Mouse (Mus musculus) G1E (cell line): Measurements from ENCODE around the gene Tmcc1. TPM values are rescaled to one million over a fixed set of nuclear protein-coding genes. Genes with fewer than 3 reads are reported as not detected.

Experiments used
- ATAC-seq: 2 replicates; pipeline ENCODE4 v1.8.0; 2016; ENCODE audit warnings: mild to moderate bottlenecking; ENCODE audit not compliant: insufficient number of reproducible peaks, poor library complexity, low FRiP score, severe bottlenecking; ENCODE audit errors: extremely low read depth
- DNase-seq: peaks from one replicate; pipeline ENCODE4 v3.0.0; 2012; ENCODE audit warnings: low spot score
- H3K27me3 ChIP-seq: 2 replicates; pipeline ENCODE4 v1.6.1; 2012; ENCODE audit warnings: mild to moderate bottlenecking, low read length, inconsistent platforms; ENCODE audit not compliant: insufficient read depth
- H3K36me3 ChIP-seq: replicated peaks from 2 replicates; pipeline ENCODE3; 2012; ENCODE audit warnings: mild to moderate bottlenecking, inconsistent platforms
- H3K4me1 ChIP-seq: 2 replicates; pipeline ENCODE4 v1.6.1; 2012; ENCODE audit warnings: low read depth, low read length, inconsistent platforms, mixed read lengths; ENCODE audit not compliant: insufficient read depth
- H3K4me3 ChIP-seq: 2 replicates; pipeline ENCODE4 v1.5.1; 2012; ENCODE audit warnings: low read depth, mild to moderate bottlenecking, inconsistent platforms, low read length, moderate library complexity, mixed read lengths
- H3K9me3 ChIP-seq: replicated peaks from 2 replicates; pipeline ENCODE4 v1.6.1; 2012; ENCODE audit warnings: inconsistent platforms
- CTCF ChIP-seq: IDR thresholded peaks from 2 replicates; pipeline ENCODE4 v1.5.1; 2012; ENCODE audit warnings: low read depth, low read length, inconsistent platforms, mixed read lengths
- GATA1 ChIP-seq: IDR thresholded peaks from 2 replicates; pipeline ENCODE4 v1.6.1; 2012; ENCODE audit warnings: borderline replicate concordance, low read length, inconsistent platforms, mixed read lengths
- GATA2 ChIP-seq: IDR thresholded peaks from 2 replicates; pipeline ENCODE4 v1.6.1; 2012; ENCODE audit warnings: low read depth, low read length, inconsistent platforms, borderline replicate concordance
- POLR2AphosphoS5 ChIP-seq: IDR thresholded peaks from 2 replicates; pipeline ENCODE4 v1.6.1; 2012; ENCODE audit warnings: low read depth, low read length, inconsistent platforms; ENCODE audit not compliant: insufficient replicate concordance
- TAL1 ChIP-seq: conservative IDR thresholded peaks from 2 replicates; pipeline ENCODE4 v1.6.1; 2012; ENCODE audit warnings: low read depth, low read length, inconsistent platforms, mixed read lengths
- polyA plus RNA-seq: library from polyadenylated mRNA; stranded (reverse); fragments of >175 nt; gene quantifications from 2 replicates; pipeline ENCODE4 v1.2.3, GENCODE M21; 2012
- total RNA-seq, 2 experiments: library from RNA; stranded (forward) in 1 of 2; stranded (reverse) in 1 of 2; fragments of 200-1000 nt in 1 of 2; fragments of >200 nt in 1 of 2; fragmentation: Nextera tagmentation in 1 of 2; gene quantifications; 2 replicates each; pipeline ENCODE4 v1.2.3; 2014 to 2017

Gene Tmcc1
- total and polyA plus RNA-seq, 3 experiments = 0.86 to 18.6 (median 12.1) TPM

DNA sequence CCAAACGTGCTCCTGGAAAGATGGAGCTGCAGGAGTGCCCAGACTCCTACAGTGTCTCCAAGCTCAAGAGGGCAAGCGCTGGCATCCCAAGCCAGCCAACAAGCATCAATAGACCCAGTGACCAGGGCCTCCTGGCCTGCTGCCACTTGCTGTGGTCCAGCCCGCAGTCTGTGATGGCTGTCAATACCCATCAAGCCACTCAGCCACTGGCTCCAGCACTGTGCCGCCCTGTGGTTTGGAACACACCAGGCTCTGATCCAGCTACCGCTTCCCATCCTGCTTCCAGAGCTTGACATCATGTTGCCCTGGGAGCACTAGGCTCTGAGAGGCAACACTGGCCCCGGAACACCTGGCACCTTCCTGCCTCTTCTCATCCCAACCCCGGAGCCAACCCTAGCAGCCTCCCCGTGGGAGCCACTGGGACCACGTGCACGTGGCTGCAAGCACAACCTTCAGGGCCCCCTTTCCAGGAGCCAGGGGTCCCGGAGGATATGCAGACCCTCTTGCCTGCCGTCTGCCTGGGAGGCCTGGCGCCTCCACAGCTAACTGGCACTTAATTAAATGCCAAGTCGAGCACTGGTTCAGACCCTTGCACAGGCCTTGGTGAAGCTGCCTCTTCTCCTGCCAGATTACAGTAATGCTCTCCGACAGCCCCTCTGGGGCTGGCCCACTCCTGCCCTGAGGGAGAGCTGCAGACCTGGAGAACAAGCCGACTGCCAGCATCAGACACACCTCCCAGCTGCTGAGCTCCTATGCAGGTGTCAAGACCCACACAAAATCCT lies 219.2 kb downstream of the Tmcc1 start:
- DNase-seq (no peak), ATAC-seq (no peak)
- Histone ChIP-seq H3K27me3 (no peaks in the 10 kb centered on the region; the same call in 1 of the 2 replicates), H3K9me3 (no peaks in the 10 kb centered on the region), H3K4me3 (no peak overlapping the region), H3K36me3 (no peaks in the 10 kb centered on the region), H3K4me1 (no peaks in the 10 kb centered on the region)
- TF ChIP-seq GATA2 (no peak), POLR2AphosphoS5 (no peak), TAL1 (no peak), CTCF (no peak), GATA1 (no peak)

DNA sequence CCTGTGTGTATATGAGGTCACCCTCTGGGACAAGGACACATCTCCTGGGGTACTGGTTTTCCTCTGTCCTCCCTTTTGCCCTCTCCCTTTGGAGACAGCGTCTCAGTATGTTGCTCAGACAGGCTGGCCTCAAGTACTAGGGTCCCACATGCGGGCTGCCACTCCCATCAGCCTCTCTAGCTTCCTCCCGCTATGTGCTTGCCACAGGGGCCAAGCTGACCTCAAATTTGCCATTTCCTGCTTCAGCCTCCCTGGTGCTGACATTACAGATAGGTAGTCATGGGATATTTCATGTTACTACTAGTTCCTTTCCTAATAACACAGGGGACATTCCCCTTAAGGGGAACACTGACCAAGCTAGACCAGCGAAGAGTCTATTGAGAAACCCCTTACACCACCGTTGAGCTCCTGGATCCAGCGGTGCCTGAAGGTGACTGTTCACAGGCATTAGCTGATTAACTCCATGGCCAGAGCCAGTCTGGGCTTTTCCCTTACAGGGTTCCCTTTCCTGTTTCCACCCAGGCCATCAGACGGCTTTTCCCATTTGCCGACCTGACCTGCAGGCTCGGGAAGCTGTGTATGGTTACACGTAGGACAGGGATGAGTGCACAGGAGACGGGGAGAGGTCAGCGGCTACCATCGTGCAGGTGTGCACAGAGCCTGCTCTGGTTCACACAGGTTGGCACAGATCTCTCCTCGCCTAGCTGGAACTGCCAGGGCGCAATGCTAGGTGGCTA lies 220.0 kb downstream of the Tmcc1 start:
- Histone ChIP-seq H3K9me3 (no peaks in the 10 kb centered on the region), H3K4me1 (no peaks in the 10 kb centered on the region), H3K36me3 (no peaks in the 10 kb centered on the region), H3K4me3 (no peak overlapping the region), H3K27me3 (no peaks in the 10 kb centered on the region; the same call in 1 of the 2 replicates)
- ATAC-seq = no peak
- no peak for DNase-seq
- TF ChIP-seq TAL1 = no peak
- no peak for TF ChIP-seq CTCF
- no peak for TF ChIP-seq POLR2AphosphoS5
- no peak for TF ChIP-seq GATA1
- no peak for TF ChIP-seq GATA2

GRCm38 (mm10) chr6:115972083-115972764 lies 221.1 kb downstream of the Tmcc1 start:
- Histone ChIP-seq H3K9me3 (no peaks in the 10 kb centered on the region), H3K27me3 (no peaks in the 10 kb centered on the region; the same call in 1 of the 2 replicates), H3K36me3 (no peaks in the 10 kb centered on the region), H3K4me3 (no peak overlapping the region), H3K4me1 (no peaks in the 10 kb centered on the region)
- DNase-seq (no peak), ATAC-seq (no peak)
- TF ChIP-seq POLR2AphosphoS5 = no peak
- no peak for TF ChIP-seq GATA2
- no peak for TF ChIP-seq GATA1
- TF ChIP-seq CTCF = no peak
- TF ChIP-seq TAL1 = no peak

GRCm38 (mm10) chr6:115971273-115972060 lies 221.8 kb downstream of the Tmcc1 start:
- ATAC-seq (no peak), DNase-seq (no peak)
- Histone ChIP-seq H3K9me3 (no peaks in the 10 kb centered on the region), H3K4me1 (no peaks in the 10 kb centered on the region), H3K36me3 (no peaks in the 10 kb centered on the region), H3K4me3 (no peak overlapping the region), H3K27me3 (no peaks in the 10 kb centered on the region; the same call in 1 of the 2 replicates)
- TF ChIP-seq POLR2AphosphoS5 = no peak
- TF ChIP-seq GATA1 = no peak
- TF ChIP-seq TAL1 = no peak
- TF ChIP-seq GATA2 = no peak
- TF ChIP-seq CTCF = no peak

DNA sequence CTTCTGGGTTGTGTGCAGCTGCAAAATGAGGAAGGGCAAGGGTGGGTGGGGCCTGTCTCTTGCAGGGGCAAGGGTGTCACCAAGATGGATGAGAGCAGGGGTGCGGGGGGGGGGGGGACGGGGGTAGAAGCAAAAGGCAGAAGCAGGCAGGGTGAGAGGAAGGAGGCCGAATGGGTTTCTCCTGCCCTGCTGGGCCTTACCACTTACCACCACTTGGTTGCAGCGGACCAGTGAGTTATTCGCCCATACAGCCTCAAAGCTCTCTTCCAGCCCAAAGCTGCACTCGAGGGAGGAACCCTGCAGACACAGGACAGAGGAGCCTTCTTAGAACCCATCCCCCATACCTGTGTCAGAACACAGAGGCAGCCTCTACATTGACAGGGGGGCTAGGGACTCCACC lies 223.3 kb downstream of the Tmcc1 start:
- no peaks in the 10 kb centered on the region; the same call in 1 of the 2 replicates for H3K27me3 ChIP-seq
- TF ChIP-seq TAL1 (no peak), POLR2AphosphoS5 (no peak), GATA2 (no peak), CTCF (no peak), GATA1 (no peak)
- no peak for DNase-seq
- H3K4me3 ChIP-seq = no peak overlapping the region
- no peak for ATAC-seq
- no peaks in the 10 kb centered on the region for H3K36me3 ChIP-seq
- no peaks in the 10 kb centered on the region for H3K9me3 ChIP-seq
- H3K4me1 ChIP-seq = no peaks in the 10 kb centered on the region

DNA sequence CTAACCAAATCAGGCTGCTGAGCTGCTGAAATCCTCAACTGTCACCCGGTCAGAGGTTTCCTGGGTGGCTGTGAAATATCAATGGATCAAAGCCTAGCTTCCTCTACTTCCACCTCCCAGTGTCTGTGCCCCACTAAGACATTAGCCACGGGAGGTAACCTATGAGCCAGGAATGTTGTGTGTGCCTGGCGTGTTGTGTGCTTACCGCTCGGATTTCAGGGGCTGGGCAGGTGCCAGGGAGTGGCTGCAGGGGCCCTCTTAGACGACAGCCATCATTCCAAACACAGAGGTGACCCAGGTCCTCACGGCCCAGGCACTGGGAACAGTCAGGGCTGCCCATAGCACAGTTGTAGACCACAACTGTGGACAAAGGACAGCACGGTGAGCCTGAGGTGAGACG lies 224.2 kb downstream of the Tmcc1 start:
- no peak overlapping the region for H3K4me3 ChIP-seq
- DNase-seq (no peak), ATAC-seq (no peak)
- H3K4me1 ChIP-seq = no peaks in the 10 kb centered on the region
- H3K36me3 ChIP-seq = no peaks in the 10 kb centered on the region
- H3K27me3 ChIP-seq = peaks cover 1% of the 10 kb centered on the region; the same call in 1 of the 2 replicates
- no peaks in the 10 kb centered on the region for H3K9me3 ChIP-seq
- TF ChIP-seq GATA1 = no peak
- no peak for TF ChIP-seq CTCF
- TF ChIP-seq TAL1 = no peak
- TF ChIP-seq POLR2AphosphoS5 = no peak
- no peak for TF ChIP-seq GATA2
